Comparison of ENCODE assay signal across 8 mouse cellular contexts in genomic region chr9:27203134-27203533, GRCm38 (mm10). TPM values are rescaled to one million over a fixed set of nuclear protein-coding genes. Genes with fewer than 3 reads are reported as not detected.
A peak's percentile ranks its signal among the peaks of the same experiment; 100 is the strongest.
DNase-seq lines count a peak whose midpoint lies in the region; ATAC-seq and TF ChIP-seq lines count a peak whose summit lies in the region.

No protein-coding gene starts in this region.

- no peaks in the 10 kb centered on the region for H3K9me3 ChIP-seq in hindbrain, embryonic 10.5 days
- no peaks in the 10 kb centered on the region for H3K9me3 ChIP-seq in neural tube, embryonic 13.5 days
- no peaks in the 10 kb centered on the region for H3K9me3 ChIP-seq in liver, embryonic 11.5 days (ENCODE audit: control insufficient read depth, low read length)

- peak overlapping the region; percentile 50 for H3K27ac ChIP-seq in hindbrain, embryonic 10.5 days
- peak overlapping the region; percentile 80 for H3K27ac ChIP-seq in neural tube, embryonic 13.5 days (replicated peaks)
- H3K27ac ChIP-seq in liver, embryonic 11.5 days (ENCODE audit: low read depth, low read length): no peak overlapping the region
- no peak overlapping the region for H3K27ac ChIP-seq in gastrocnemius, adult 2 months

- 0 out of 2 replicates have a peak overlapping the region, but pooled peaks have one; percentile 5 for H3K4me3 ChIP-seq in hindbrain, embryonic 10.5 days
- no peak overlapping the region for H3K4me3 ChIP-seq in neural tube, embryonic 13.5 days
- no peak overlapping the region for H3K4me3 ChIP-seq in liver, embryonic 11.5 days (ENCODE audit: low read depth, low read length)
- no peak overlapping the region for H3K4me3 ChIP-seq in gastrocnemius, adult 2 months

- peak; percentile 98 for ATAC-seq in neural tube, embryonic 13.5 days (ENCODE audit: low read depth)
- no peak for ATAC-seq in liver, embryonic 11.5 days (replicated peaks; ENCODE audit: low FRiP score)

- 5% methylated on average over 2 of the region's 2 CpGs for WGBS in hindbrain, embryonic 10.5 days
- WGBS in neural tube, embryonic 13.5 days: 3% methylated on average over 2 of the region's 2 CpGs
- 23% methylated on average over 2 of the region's 2 CpGs for WGBS in liver, embryonic 11.5 days

- H3K4me1 ChIP-seq in hindbrain, embryonic 10.5 days (replicated peaks): peaks cover 32% of the 10 kb centered on the region
- H3K4me1 ChIP-seq in neural tube, embryonic 13.5 days (replicated peaks): peaks cover 32% of the 10 kb centered on the region
- H3K4me1 ChIP-seq in liver, embryonic 11.5 days (replicated peaks; ENCODE audit: control insufficient read depth, insufficient read depth, low read length): no peaks in the 10 kb centered on the region

- H3K4me2 ChIP-seq in neural tube, embryonic 13.5 days: no peak overlapping the region
- H3K4me2 ChIP-seq in liver, embryonic 11.5 days: no peak overlapping the region

- H3K9ac ChIP-seq in neural tube, embryonic 13.5 days: no peak overlapping the region
- no peak overlapping the region for H3K9ac ChIP-seq in liver, embryonic 11.5 days (ENCODE audit: low read depth, low read length)

- intact Hi-C loops in gastrocnemius, adult 2 months (cut with DNase I): no loop called here

- TF ChIP-seq CTCF in gastrocnemius, adult 2 months (IDR thresholded peaks at IDR 0.05): no peak

- H3K27me3 ChIP-seq in hindbrain, embryonic 10.5 days (ENCODE audit: insufficient read depth, poor library complexity, severe bottlenecking): peaks cover 26% of the 10 kb centered on the region
- H3K27me3 ChIP-seq in neural tube, embryonic 13.5 days: peaks cover 68% of the 10 kb centered on the region
- H3K27me3 ChIP-seq in liver, embryonic 11.5 days (replicated peaks; ENCODE audit: control insufficient read depth, insufficient read depth, low read length): no peaks in the 10 kb centered on the region

- DNase-seq in MN1 (ENCODE audit: low spot score): peak; percentile 42
- DNase-seq in brain, embryonic 18.5 days (ENCODE audit: low read depth, low spot score): peak; percentile 84
- peak; percentile 90 for DNase-seq in hindbrain, embryonic 10.5 days (ENCODE audit: low spot score)
- peak; percentile 57 to 73 for DNase-seq in layer of hippocampus, postnatal 10 days (ENCODE audit: low spot score in 2 of 2)
- no peak for DNase-seq in liver, embryonic 11.5 days (ENCODE audit: low spot score)
- no peak for DNase-seq in gastrocnemius, adult 2 months
- DNase-seq in B cell, adult 2 months: no peak

- H3K36me3 ChIP-seq in hindbrain, embryonic 10.5 days: no peaks in the 10 kb centered on the region
- no peaks in the 10 kb centered on the region for H3K36me3 ChIP-seq in neural tube, embryonic 13.5 days
- H3K36me3 ChIP-seq in liver, embryonic 11.5 days (ENCODE audit: control insufficient read depth, insufficient read depth, low read length): no peaks in the 10 kb centered on the region

RNA-seq across cellular contexts. Expression of gene Jam3, which starts 47.9 kb away (rescaled TPM):
- polyA plus RNA-seq in hindbrain, embryonic 10.5 days (2016; fragmentation: Nextera tagmentation; extraction: Ambion mirVana): 133 TPM in 2 replicates
- total RNA-seq in layer of hippocampus, postnatal 10 days (2021): 10 to 100 TPM; 24.3 to 26.5 TPM
- polyA plus RNA-seq in neural tube, embryonic 13.5 days (2015; fragmentation: Nextera tagmentation; extraction: Ambion mirVana): 68.9 and 80.3 TPM in 2 replicates
- polyA plus RNA-seq in liver, embryonic 11.5 days (2014; fragmentation: Nextera tagmentation; extraction: Ambion mirVana): 26.3 and 31.6 TPM in 2 replicates
- total RNA-seq in gastrocnemius, adult 2 months (2021): 10 to 100 TPM in 1 of 2 experiments, 1 to 10 TPM in 1; 5.5 to 11.4 TPM

Comparison
In these comparisons a context has a peak if more than half of its experiments do, and no peak if none do; other contexts are left out.
1. DNase-seq: peak in MN1 (single experiment), brain, embryonic 18.5 days (single experiment), hindbrain, embryonic 10.5 days (single experiment) and layer of hippocampus, postnatal 10 days (2 of 2); none in liver, embryonic 11.5 days (single experiment), gastrocnemius, adult 2 months (single experiment) and B cell, adult 2 months (0 of 2).
2. H3K27ac ChIP-seq: peak in hindbrain, embryonic 10.5 days (single experiment) and neural tube, embryonic 13.5 days (single experiment); none in liver, embryonic 11.5 days (single experiment) and gastrocnemius, adult 2 months (single experiment).